Mouse (Mus musculus) intestine, embryonic 14.5 days (tissue): Measurements from ENCODE around the gene Dnajc3. TPM values are rescaled to one million over a fixed set of nuclear protein-coding genes. Genes with fewer than 3 reads are reported as not detected.
"Not testable (repeated sequence)": the region's sequence is repeated elsewhere in the genome, so short reads cannot be mapped to it uniquely, and the experiment has no call there.

Experiments used
- ATAC-seq: fragments of 200-750 bp; cut with Nextera tagmentation; replicated peaks from 2 replicates; pipeline ENCODE4 v1.8.0; 2017; ENCODE audit warnings: low read depth, moderate number of reproducible peaks, moderate TSS enrichment, moderate library complexity; ENCODE audit not compliant: low FRiP score, low TSS enrichment
- DNase-seq: peaks from one replicate; pipeline ENCODE4 v3.0.0-alpha.2; 2018; ENCODE audit warnings: low spot score
- H3K27ac ChIP-seq: fragments of 300-500 bp; sonication (generic); 2 replicates; pipeline ENCODE4 v1.5.1; 2014; ENCODE audit warnings: low read depth, mild to moderate bottlenecking, control low read depth
- H3K27me3 ChIP-seq: fragments of 300-500 bp; sonication (generic); replicated peaks from 2 replicates; pipeline ENCODE4 v1.6.1; 2014; ENCODE audit warnings: low read length, control low read depth; ENCODE audit not compliant: control insufficient read depth, insufficient read depth
- H3K36me3 ChIP-seq: fragments of 300-500 bp; sonication (generic); 2 replicates; pipeline ENCODE4 v1.6.1; 2014; ENCODE audit warnings: low read length, control low read depth; ENCODE audit not compliant: control insufficient read depth, insufficient read depth
- H3K4me1 ChIP-seq: fragments of 300-500 bp; sonication (generic); replicated peaks from 2 replicates; pipeline ENCODE4 v1.6.1; 2014; ENCODE audit warnings: low read length, control low read depth, mixed read lengths; ENCODE audit not compliant: control insufficient read depth, insufficient read depth
- H3K4me2 ChIP-seq: fragments of 300-500 bp; sonication (generic); 2 replicates; pipeline ENCODE4 v1.6.1; 2014; ENCODE audit warnings: low read length
- H3K4me3 ChIP-seq: fragments of 300-500 bp; sonication (generic); 2 replicates; pipeline ENCODE4 v1.5.1; 2014; ENCODE audit warnings: low read depth, low read length, control low read depth, mixed read lengths
- H3K9ac ChIP-seq: fragments of 300-500 bp; sonication (generic); 2 replicates; pipeline ENCODE4 v1.6.1; 2014; ENCODE audit warnings: mild to moderate bottlenecking, low read length
- H3K9me3 ChIP-seq: fragments of 300-500 bp; sonication (generic); 2 replicates; pipeline ENCODE4 v1.6.1; 2016; ENCODE audit warnings: low read length, control low read depth; ENCODE audit not compliant: control insufficient read depth
- WGBS: fragments of 180-500 bp; shearing (Covaris S2); extraction: QIAGEN DNeasy Blood & Tissue Kit; methylation state at CpG from one replicate; pipeline ENCODE4 v1.1.7; 2014; 5-methylcytosine and 5-hydroxymethylcytosine counted together
- polyA plus RNA-seq: library from polyadenylated mRNA; unstranded; fragments of >200 nt; fragmentation: Nextera tagmentation; extraction: Ambion mirVana; gene quantifications from 2 replicates; pipeline ENCODE4 v1.2.1, GENCODE M21; 2014

Gene Dnajc3
- polyA plus RNA-seq, 1 experiment from 2014 or later, result 40.9 TPM

DNA sequence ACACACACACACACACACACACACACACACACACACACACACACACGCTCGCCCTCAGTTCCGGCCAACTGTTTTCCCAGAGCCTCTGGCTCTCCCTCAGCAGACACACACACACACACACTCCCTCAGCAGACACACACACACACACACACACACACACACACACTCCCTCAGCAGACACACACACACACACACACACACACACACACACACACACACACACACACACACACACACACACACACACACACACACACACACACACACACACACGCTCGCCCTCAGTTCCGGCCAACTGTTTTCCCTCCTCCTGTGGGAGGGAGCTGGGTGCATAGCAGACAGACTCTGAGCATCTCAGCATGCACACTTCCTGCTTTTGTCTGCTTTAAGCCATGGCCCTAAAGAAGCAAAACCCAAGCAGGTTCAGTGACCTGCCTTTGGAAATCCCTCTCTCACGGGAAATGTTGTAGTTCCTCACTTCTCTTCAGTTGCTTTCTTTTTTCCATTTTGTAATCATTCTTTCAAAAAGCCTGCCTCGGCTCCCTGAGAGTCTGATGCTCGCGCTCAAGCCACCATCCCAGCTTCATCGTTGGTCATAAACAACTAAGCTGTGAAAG, 44.8 kb downstream of the Dnajc3 start:
- not testable (repeated sequence) for H3K9ac ChIP-seq, H3K4me2 ChIP-seq, H3K27me3 ChIP-seq, H3K4me3 ChIP-seq, H3K9me3 ChIP-seq, H3K4me1 ChIP-seq, DNase-seq, H3K27ac ChIP-seq
- H3K36me3 ChIP-seq, result peaks cover 65% of the 10 kb centered on the region
- WGBS, result 70% methylated on average over 7 of the region's 11 CpGs
- ATAC-seq, result 0 out of 2 replicates have a peak, but pooled peaks have one; percentile 34

DNA sequence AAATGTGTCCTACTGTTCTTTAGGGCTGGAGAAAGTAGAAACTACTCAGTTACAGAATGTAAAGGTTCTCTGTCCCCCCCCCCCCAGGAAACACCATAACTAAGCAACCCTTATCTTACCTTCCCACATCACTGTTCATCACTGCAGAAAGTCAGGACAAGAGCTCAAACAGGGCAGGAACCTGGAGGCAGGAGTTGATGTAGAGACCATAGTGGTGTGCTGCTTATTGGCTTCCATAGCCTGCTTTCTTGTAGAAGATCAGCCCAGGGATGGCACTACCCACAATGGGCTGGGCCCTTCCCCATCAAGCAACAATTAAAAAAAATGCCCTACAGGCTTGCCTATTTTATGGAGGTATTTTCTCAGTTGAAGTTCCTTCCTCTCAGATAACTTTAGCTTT, 45.6 kb downstream of the Dnajc3 start:
- Histone ChIP-seq H3K27ac (no peak overlapping the region), H3K4me1 (no peaks in the 10 kb centered on the region), H3K9me3 (no peaks in the 10 kb centered on the region), H3K4me2 (no peak overlapping the region), H3K9ac (no peak overlapping the region), H3K36me3 (peaks cover 56% of the 10 kb centered on the region), H3K4me3 (no peak overlapping the region), H3K27me3 (no peaks in the 10 kb centered on the region)
- DNase-seq, result no peak
- ATAC-seq, result no peak

DNA sequence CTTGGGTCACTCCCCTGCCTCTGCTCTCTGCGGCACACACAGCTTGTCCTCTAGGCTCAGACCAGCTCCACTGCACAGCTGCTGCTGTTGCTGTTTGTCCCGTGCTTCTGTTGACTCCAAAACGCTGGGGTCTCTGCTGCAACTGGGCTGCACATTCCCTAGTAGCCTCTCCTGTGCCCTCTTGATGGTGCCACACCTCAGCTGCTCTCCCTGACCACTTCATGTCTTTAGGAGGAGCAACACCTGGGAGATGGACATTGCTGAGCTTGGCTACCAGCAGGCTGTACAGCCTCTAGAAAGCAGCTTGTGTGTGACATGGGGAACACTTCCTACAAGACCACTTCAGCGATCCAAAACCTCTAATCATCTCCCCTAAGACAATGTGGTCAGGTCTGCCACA, 46.4 kb downstream of the Dnajc3 start:
- H3K9me3 ChIP-seq, result no peaks in the 10 kb centered on the region
- H3K4me3 ChIP-seq, result no peak overlapping the region
- H3K4me2 ChIP-seq, result no peak overlapping the region
- ATAC-seq, result no peak
- peaks cover 50% of the 10 kb centered on the region for H3K36me3 ChIP-seq
- no peaks in the 10 kb centered on the region for H3K4me1 ChIP-seq
- 90% methylated on average over 4 of the region's 4 CpGs for WGBS
- no peak overlapping the region for H3K27ac ChIP-seq
- H3K9ac ChIP-seq, result no peak overlapping the region
- no peak for DNase-seq
- no peaks in the 10 kb centered on the region for H3K27me3 ChIP-seq

DNA sequence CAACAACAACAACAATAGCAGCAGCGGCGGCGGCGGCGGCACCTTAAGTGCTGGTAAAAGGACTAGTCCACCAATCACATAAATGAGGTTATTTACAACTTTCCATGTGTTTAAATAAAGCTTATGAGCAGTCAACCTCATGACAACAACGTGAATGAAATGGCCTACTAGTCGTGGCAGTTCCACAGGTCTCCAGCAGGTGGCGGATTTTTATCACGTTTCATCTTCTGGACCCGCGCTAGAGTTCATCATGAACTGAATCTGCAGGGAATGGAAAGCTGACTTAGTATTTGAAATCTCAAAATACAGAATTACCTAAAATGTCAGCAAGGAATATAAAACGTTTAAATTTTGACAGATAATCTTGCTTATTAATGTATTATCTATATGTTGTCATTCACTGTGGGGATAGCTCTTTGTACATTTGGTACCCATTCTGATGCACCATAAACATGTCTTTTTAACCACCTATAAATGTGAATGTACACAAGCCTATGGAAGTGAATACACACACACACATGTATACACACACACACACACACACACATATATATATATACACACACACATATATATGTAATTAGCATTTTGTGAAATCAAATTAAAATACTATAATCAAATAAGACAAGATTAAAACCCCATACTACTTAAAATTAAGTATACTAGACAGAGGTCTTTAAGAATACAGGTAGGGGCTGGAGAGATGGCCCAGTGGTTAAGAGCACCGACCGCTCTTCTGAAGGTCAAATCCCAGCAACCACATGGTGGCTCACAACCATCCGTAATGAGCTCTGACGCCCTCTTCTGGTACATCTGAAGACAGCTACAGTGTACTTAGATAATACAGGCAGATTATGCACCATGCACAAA, 49.1 kb downstream of the Dnajc3 start:
- ATAC-seq, result no peak
- peaks cover 26% of the 10 kb centered on the region for H3K36me3 ChIP-seq
- no peak overlapping the region for H3K4me2 ChIP-seq
- no peaks in the 10 kb centered on the region for H3K27me3 ChIP-seq
- no peaks in the 10 kb centered on the region for H3K4me1 ChIP-seq
- no peak overlapping the region for H3K27ac ChIP-seq
- peak; percentile 86 for DNase-seq
- no peak overlapping the region for H3K4me3 ChIP-seq
- no peak overlapping the region for H3K9ac ChIP-seq
- WGBS, result 44% methylated on average over 16 of the region's 16 CpGs
- H3K9me3 ChIP-seq, result no peaks in the 10 kb centered on the region

DNA sequence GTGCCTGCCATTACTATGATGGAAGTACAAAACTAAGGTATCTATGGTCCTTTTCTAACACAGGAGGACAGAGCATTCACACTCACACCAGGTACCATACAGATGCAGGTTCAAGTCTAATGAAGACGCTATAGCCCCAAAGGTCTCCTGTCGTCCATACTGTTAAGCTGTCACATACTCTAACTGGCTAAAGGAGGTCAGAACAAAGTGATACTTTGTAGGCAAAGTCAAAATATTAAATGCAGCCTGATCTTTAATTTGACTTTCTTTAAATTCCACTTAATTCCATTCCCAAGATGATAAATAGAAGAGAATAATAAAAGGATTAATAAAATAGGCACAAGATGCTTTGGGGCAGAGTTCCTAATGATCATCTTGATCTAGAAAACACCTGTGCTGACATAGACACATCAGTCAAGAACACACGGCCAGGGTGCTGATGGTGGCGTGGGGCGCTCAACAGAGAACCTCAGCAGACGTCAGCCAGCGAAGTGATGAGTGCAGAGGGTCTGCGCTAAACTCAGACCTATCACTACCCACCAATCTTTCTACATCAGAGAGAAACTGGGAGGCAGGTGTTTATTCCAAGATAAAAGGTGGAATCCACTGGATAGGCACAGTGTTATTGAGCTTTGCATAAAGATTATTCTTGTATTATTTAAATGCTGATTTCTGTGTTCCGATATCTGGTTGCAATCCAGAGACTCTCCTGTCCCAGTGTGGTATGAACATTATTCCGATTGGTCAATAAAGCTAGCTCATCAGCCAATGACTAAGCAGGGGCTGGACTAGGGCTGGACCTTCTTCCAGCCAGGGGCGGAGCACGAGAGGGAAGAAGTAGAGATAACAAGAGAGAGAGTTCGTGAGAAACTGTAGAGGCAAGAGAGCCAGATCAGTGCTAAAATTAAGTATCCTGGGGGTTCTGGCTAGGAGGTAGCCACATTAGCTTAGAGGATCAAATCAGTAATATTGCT, 50.0 kb downstream of the Dnajc3 start:
- Histone ChIP-seq H3K27me3 (no peaks in the 10 kb centered on the region), H3K9me3 (no peaks in the 10 kb centered on the region), H3K4me2 (no peak overlapping the region), H3K36me3 (peaks cover 29% of the 10 kb centered on the region), H3K27ac (no peak overlapping the region), H3K4me1 (no peaks in the 10 kb centered on the region), H3K4me3 (no peak overlapping the region), H3K9ac (no peak overlapping the region)
- no peak for ATAC-seq
- DNase-seq, result peak; percentile 41
- 55% methylated on average over 13 of the region's 13 CpGs for WGBS

DNA sequence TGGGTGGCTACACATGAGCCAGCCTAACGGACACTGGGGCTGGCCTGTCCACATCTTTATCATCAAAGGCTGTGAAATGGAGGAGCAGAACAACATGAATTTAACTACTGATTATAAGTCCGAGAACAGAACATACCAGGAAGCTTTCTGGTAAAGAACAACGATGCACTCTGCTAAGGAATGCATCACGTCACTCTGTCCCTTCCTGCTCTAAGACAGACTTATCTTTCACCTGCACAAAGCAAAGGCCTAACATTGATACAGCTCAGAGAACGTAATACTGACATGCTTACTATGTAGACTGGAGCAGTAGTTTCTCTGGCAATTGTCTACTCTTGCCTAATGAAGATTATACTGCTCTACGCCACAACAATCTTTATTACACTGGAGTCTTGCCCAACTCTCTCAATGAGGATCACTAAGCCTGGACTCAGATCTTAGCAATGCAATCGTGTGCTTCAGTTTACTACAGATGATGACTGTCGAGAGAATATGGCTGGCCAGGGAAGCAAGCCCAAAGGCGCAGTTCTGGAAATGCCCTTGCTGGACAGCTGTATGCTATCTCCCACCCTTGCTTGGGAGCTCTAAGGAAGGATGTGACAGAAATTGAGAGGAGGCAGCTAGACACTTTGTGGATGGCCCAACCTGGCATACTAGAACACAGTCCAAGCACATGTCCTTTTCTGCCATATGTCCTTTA, 57.6 kb downstream of the Dnajc3 start:
- Histone ChIP-seq H3K27me3 (no peaks in the 10 kb centered on the region), H3K4me3 (no peak overlapping the region), H3K9ac (no peak overlapping the region), H3K9me3 (no peaks in the 10 kb centered on the region), H3K4me1 (no peaks in the 10 kb centered on the region), H3K27ac (no peak overlapping the region), H3K4me2 (no peak overlapping the region), H3K36me3 (peaks cover 44% of the 10 kb centered on the region)
- ATAC-seq (no peak), DNase-seq (no peak)
- 92% methylated on average over 9 of the region's 9 CpGs for WGBS

DNA sequence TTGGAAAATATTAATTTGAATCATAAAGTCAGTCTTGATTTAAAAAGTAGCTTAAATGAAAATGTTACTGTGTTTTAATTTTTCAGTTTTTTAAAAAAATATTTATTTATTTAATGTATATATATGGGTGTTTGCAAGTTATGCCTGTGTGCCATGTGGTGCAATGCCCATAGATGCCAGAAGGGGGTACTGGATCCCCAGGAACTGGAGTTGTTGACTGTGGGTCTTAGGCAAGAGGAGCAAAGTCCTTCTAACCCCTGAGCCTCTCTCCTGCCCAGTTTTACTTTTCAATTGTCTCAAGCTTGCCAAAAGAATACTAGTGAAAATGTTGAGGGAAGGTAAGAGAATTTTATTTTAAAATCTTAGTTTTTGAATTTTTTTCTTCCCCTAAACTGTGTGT, 65.5 kb downstream of the Dnajc3 start:
- no peak overlapping the region for H3K9ac ChIP-seq
- H3K36me3 ChIP-seq, result peaks cover 23% of the 10 kb centered on the region
- H3K4me1 ChIP-seq, result peaks cover 5% of the 10 kb centered on the region; the same call in 1 of the 2 replicates
- no peak overlapping the region for H3K4me3 ChIP-seq
- H3K27me3 ChIP-seq, result no peaks in the 10 kb centered on the region
- no peak overlapping the region for H3K27ac ChIP-seq
- no peak overlapping the region for H3K4me2 ChIP-seq
- no peaks in the 10 kb centered on the region for H3K9me3 ChIP-seq
- ATAC-seq (no peak), DNase-seq (no peak)

DNA sequence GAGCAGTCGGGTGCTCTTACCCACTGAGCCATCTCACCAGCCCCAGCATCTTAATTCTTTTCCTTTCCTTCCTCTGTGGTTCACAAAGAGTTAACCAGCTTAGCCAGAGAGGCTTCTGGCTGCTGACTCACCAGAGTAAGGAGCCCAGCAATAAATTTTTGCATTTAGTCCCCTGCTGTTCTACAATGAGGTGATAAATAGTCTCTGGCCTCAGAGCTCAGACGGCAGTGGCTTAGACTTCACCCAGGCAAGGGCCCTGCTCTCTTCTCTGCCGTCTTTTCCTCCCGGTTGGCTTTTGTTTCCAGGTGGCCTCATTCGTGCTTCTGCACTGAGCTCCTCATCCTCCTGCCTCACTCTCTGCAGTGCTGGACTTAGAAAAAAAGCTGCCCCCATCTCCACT, 68.1 kb downstream of the Dnajc3 start:
- Histone ChIP-seq H3K36me3 (peaks cover 15% of the 10 kb centered on the region), H3K4me1 (peaks cover 5% of the 10 kb centered on the region; the same call in 1 of the 2 replicates), H3K9ac (no peak overlapping the region), H3K4me3 (no peak overlapping the region), H3K9me3 (no peaks in the 10 kb centered on the region), H3K27ac (no peak overlapping the region), H3K27me3 (no peaks in the 10 kb centered on the region), H3K4me2 (peak overlapping the region; percentile 91)
- ATAC-seq (0 out of 2 replicates have a peak, but pooled peaks have one; percentile 14), DNase-seq (peak; percentile 63)
- WGBS, result 14% methylated on average over 5 of the region's 5 CpGs
